Mouse (Mus musculus) brain, embryonic 14.5 days (tissue): ENCODE measurements around the gene Ferd3l.

ENCODE experiments used
- CTCF ChIP-seq: fragments of 200-500 bp; IDR thresholded peaks from 2 replicates; pipeline ENCODE4 v1.5.1; 2012; ENCODE audit warnings: inconsistent platforms, mild to moderate bottlenecking, moderate library complexity, borderline replicate concordance; ENCODE audit not compliant: insufficient read depth, insufficient read length; ENCODE audit errors: extremely low read depth
- POLR2A ChIP-seq: fragments of 200-500 bp; IDR thresholded peaks from 2 replicates; pipeline ENCODE4 v1.6.1; 2012; ENCODE audit warnings: mild to moderate bottlenecking, inconsistent platforms, borderline replicate concordance; ENCODE audit not compliant: poor library complexity, insufficient read depth, insufficient read length, severe bottlenecking; ENCODE audit errors: extremely low read depth

- TF ChIP-seq POLR2A (no peak), CTCF (no peak)
These were observed 33.6 kb upstream of the Ferd3l start for GRCm38 (mm10) chr12:33894621-33895020.
